Mouse (Mus musculus) cortical plate, adult 2 months (tissue): Measurements from ENCODE around the gene Grsf1.

Source experiments
- CTCF ChIP-seq: fragments of 200-500 bp; IDR thresholded peaks from 2 replicates; pipeline ENCODE4 v1.5.1; 2011; ENCODE audit warnings: mild to moderate bottlenecking, control low read depth, low read length; ENCODE audit not compliant: insufficient read depth; ENCODE audit errors: extremely low read depth
- POLR2A ChIP-seq: fragments of 200-500 bp; IDR thresholded peaks from 2 replicates; pipeline ENCODE4 v1.6.1; 2011; ENCODE audit warnings: mild to moderate bottlenecking, low read length, control low read depth; ENCODE audit not compliant: insufficient read depth; ENCODE audit errors: extremely low read depth

DNA sequence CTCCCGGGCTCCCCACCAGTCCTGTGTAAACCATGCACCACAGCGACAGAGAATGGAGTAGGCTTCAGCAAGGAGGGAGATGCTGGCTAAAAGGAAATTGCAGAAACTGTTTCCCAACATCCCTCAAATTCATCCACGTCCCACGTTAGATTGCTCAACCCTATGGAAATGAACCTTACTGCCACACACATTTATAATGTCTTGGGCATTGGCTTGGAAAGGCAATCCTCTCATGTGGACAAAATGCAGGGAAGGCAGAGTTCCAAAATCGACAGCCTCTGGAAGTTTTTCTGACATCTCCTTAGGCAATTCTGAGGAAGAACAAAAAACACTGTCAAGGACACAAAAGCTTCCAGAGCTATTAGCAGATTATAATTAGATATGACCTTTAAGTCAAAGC, 12.1 kb downstream of the Grsf1 start:
- TF ChIP-seq CTCF (no peak), POLR2A (no peak)
